Mouse (Mus musculus) lung, postnatal 4 days (tissue): Measurements from ENCODE around the gene Dmrt1.

Experiments
- DNase-seq, 2 experiments: peaks; one replicate each; pipeline ENCODE4 v3.0.0; 2021

Gene Dmrt1

GRCm38 (mm10) chr19:25574431-25574830 is 69.0 kb downstream of the Dmrt1 start:
- DNase-seq: no peak

DNA sequence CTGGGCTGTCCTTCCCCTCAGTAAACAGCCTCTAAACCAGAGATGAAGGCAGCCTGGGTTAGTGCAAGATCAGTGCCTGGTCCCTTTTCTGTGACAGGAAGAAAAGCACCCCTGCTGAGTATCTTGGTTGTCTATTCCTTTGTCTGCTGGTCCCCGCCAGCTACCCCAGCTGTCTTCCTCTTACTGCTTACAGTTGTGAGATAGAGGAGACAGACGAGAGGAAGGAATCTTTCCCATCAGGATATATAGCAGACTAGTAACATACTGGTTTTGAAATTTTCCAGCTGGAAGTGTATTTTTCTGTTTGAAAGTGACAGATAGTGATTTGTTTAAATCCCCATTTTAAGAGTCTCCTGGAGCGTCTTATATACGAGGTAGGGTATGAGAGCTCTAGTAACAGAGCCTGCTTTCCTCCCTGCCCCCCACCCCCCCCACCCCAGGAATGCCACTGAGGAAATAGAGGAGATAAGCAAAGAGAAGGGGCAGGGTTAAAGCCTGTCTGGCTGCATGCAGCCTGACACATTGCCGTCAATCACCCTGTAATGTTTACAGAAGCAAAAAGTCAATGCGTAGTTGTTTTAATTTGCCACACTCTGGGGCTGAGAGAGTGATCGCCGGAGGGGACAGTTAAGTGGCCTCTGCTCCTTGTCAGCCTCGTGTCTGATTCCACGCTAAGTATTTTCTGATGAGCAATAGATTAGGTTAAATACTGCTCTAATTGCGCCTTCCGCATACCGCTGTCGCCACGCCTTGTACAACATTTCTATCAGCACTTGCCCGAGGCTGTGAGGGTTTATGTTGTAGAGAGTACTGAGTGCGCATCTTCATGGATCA is 69.8 kb downstream of the Dmrt1 start:
- DNase-seq: no peak

DNA sequence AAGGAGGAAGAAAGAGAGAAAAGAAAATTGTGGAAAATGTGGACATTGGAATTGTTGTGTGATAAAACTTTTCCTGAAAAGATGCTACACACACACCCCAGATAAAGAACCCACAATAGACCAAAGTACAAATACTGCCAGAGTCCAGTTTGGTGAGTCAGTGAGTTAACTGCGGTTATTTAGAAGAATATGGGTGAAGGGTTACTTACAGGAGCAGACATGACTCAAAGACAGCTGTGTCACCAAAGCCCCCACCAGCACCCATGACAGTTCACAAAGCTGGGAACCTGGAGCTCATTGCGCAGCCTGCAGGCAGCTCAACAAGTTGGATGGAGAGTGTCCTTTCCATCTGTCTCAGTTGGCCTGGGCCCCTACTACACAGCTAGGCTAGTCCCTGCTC is 72.9 kb downstream of the Dmrt1 start:
- no peak for DNase-seq

GRCm38 (mm10) chr19:25579440-25579839 is 74.0 kb downstream of the Dmrt1 start:
- DNase-seq: no peak

GRCm38 (mm10) chr19:25597717-25598232 is 92.4 kb downstream of the Dmrt1 start:
- DNase-seq: no peak

DNA sequence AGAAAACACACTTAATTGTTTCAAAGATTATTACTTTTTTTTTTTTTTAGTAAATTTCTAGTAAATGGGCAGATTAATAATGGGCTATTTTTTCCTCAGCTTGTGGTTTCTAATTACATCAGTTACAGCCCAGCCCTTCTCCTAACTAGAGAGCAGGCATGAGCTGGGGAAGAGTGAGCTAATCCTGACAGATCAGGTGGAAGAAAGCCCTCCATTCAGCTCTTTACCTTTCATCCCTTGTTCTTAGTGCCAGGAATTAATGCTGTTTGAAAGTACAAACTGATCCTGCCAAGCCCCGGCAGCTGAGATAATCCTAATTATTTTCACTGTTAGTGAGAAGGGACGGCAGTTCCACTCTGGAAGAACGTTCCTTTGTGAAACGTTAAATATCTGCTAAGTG is 93.2 kb downstream of the Dmrt1 start:
- no peak for DNase-seq

DNA sequence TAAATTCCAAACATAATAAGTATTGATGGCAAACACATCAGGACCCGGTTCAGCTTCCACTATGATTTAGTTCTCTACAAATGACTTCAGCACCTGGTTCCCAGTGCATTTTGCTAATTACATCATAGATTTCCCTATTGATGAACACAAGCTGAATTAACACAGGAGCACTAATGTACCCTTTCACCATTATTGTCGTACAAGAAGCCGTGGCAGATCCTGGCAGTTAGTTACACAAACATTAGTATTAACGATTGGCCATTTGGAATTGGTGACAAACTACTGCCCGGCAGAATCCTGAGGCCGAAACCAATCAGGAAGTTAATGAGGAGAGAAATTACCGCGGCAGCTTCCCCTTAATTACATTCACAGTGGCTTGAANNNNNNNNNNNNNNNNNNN is 96.5 kb downstream of the Dmrt1 start:
- DNase-seq: no peak

GRCm38 (mm10) chr19:25607461-25608205 is 102.2 kb downstream of the Dmrt1 start:
- no peak for DNase-seq

- DNase-seq: no peak
Measured at GRCm38 (mm10) chr19:25608206-25608580, 102.8 kb downstream of the Dmrt1 start.

- DNase-seq: peak in 1 of 2 experiments; percentile 28
Measured at GRCm38 (mm10) chr19:25608961-25609850, 103.8 kb downstream of the Dmrt1 start.

- no peak for DNase-seq
Measured at GRCm38 (mm10) chr19:25610015-25610410, 104.6 kb downstream of the Dmrt1 start, which contains the start of gene Dmrt3. Gene Dmrt3, plus strand, starts transcription at chr19:25610301.

- peak in 1 of 2 experiments; percentile 40 for DNase-seq
Measured at GRCm38 (mm10) chr19:25610411-25611111, 105.1 kb downstream of the Dmrt1 start.

DNA sequence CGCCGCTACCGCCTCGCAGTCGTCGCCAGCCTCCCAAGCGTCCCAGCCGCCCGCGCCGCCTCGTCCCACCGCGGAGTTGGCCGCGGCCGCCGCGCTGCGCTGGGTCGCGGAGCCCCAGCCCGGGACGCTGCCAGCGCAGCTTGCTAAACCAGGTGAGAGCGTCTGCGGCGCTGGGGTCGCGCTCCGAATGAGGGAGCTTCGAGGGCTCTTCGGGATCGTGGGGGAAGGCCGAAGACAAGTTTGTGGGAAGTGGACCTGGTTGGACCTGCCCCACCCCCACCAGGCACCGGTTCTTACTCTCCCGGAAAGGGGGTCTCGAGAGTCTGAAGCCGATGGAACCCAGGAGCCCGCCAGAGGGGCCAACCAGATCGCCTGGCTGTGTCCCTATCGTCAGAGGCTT is 105.7 kb downstream of the Dmrt1 start:
- DNase-seq: no peak

GRCm38 (mm10) chr19:25611876-25612805 is 106.7 kb downstream of the Dmrt1 start:
- DNase-seq: no peak

DNA sequence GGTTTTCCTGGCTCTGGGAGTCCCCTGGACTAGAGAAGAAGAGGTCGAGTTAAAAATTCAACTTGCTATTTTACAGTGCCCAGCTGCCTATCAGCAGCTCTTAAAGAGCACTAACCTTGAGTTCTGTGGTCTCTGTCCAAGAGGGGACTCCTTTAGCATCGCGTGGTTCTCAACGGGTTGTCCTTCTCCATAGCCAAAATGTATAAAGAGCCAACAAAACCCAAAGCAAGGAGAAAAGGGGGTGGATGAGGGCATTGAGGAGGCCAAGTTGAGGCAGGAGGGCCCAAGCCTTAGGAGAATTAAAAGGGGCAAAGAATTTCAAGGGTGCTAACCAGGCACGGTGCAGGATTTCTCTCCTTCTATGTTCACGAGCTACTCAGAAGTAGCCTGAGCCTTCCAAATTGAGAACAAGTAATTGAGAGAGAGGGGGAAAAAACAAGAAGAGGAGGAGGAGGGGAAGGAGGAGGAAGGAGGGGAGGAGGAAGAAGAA is 107.4 kb downstream of the Dmrt1 start:
- no peak for DNase-seq

- DNase-seq: no peak
Measured at GRCm38 (mm10) chr19:25613476-25614300, 108.3 kb downstream of the Dmrt1 start.

DNA sequence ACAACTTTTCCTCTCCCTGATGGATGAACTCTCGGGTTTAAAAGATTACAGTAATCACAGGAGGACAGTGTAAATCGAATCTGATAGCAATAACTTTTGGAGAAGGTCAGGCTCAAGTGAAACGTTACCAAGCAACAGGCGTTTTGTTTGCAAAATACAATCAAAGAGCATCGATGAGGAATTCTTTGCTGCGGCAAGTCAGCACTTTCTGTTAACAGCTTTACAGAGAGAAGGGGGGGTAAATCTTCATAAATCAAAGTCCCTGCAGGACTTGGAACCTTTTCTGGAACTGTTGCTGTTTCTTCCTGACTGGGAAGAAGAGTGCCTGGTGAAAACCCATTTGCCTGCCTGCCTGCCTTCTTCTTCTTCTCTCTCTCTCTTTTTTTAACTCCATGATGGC is 110.5 kb downstream of the Dmrt1 start:
- DNase-seq: no peak

DNA sequence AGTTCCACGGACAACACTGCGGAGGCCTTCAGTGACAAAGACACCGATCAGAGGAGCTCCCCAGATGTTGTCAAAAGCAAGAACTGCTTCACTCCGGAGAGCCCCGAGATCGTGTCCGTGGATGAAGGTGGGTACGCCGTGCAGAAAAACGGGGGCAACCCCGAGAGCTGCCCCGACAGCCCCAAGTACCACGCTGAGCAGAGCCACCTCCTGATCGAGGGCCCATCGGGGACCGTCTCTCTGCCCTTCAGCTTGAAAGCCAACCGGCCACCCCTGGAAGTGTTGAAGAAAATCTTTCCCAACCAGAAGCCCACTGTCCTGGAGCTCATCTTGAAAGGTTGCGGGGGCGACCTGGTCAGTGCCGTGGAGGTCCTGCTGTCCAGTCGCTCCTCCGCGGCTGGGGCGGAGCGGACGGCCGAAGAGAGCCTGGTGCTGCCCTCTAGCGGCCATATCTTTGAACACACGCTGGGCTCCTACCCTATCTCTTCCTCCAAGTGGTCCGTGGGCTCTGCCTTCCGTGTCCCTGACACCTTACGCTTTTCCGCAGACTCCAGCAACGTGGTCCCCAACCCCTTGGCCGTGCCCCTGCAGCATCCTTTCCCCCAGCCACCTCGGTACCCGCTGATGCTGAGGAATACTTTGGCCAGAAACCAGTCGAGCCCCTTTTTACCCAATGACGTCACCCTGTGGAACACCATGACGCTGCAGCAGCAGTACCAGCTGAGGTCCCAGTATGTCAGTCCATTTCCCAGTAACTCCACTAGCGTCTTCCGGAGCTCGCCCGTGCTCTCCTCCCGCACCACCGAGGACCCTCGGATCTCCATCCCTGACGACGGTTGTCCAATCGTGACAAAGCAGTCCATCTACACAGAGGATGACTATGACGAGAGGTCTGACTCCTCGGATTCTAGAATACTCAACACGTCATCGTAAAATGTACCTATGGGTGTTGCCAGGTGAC is 117.2 kb downstream of the Dmrt1 start:
- peak; percentile 62 to 77 for DNase-seq

GRCm38 (mm10) chr19:25628490-25628889 is 123.1 kb downstream of the Dmrt1 start:
- DNase-seq: peak; percentile 48 to 73
